Mouse (Mus musculus) CH12.LX (cell line): ENCODE data around the gene Acyp1.

Source experiments
- UBTF ChIP-seq: IDR thresholded peaks from 2 replicates; pipeline ENCODE4 v1.6.1; 2012; ENCODE audit warnings: low read depth, mild to moderate bottlenecking, inconsistent platforms, low read length, improper control_type of control experiment, moderate library complexity
- ZNF384 ChIP-seq: IDR thresholded peaks from 2 replicates; pipeline ENCODE4 v1.6.1; 2012; ENCODE audit warnings: low read depth, low read length, improper control_type of control experiment, inconsistent platforms

DNA sequence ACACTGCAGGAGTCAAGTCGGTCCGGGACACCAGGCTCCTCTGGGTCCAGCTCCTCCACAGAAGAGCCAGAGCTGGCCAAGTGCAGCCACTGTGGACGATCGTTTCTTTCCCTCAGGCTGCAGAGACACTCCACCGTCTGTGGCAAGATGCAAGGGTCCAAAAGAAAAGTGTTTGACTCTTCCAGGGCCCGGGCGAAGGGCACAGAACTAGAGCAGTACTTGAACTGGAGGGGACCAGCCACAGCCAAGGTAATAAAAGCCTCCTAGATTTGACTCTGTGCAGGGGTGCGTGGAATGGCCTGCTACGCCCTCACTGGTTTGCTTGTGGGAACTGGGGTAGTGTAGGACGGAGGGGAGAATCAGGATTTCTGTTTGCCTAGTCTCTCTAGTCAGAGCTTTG, 2.4 kb upstream of the Acyp1 start:
- no peak for TF ChIP-seq UBTF
- no peak for TF ChIP-seq ZNF384
